In the genomic region with DNA sequence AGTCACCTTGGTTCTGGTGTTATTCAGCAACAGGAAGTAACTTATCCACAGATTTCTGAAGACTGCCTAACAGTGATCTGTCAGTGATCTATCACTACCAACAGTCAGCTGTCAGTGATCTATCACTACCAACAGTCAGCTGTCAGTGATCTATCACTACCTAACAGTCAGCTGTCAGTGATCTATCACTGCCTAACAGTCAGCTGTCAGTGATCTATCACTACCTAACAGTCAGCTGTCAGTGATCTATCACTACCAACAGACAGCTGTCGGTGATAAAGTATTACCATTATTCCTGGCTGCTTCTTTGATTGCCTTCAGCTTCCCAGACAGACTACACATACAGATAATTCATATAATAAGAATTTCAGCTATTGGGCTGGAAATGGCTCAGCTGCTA, we compare ENCODE assay signal across 21 mouse cellular contexts. TPM values are rescaled to one million over a fixed set of nuclear protein-coding genes. Genes with fewer than 3 reads are reported as not detected.
"Had no signal": no experiment of that assay in that cellular context is flagged by ENCODE, and none has a peak within 500 bp of the region (broad histone marks: within the 10 kb centered on the region; RNA-seq: fewer than 3 reads in every experiment).

No protein-coding gene starts in this region.

- H3K9me3 ChIP-seq: liver, embryonic 12.5 days; lung, embryonic 15.5 days; midbrain, embryonic 13.5 days; midbrain, embryonic 15.5 days; neural tube, embryonic 13.5 days; neural tube, embryonic 15.5 days; stomach, embryonic 15.5 days had no signal

- DNase-seq: lung, adult 18-20 months; lung, postnatal 14 days; lung, postnatal 4 days; right cerebral cortex, postnatal 25 days; right cerebral cortex, postnatal 4 days; thymus, adult 2 months; thymus, postnatal 14 days; thymus, postnatal 36 days had no signal

- H3K4me1 ChIP-seq: lung, embryonic 15.5 days; midbrain, embryonic 13.5 days; midbrain, embryonic 15.5 days; neural tube, embryonic 13.5 days; neural tube, embryonic 15.5 days; stomach, embryonic 15.5 days had no signal

- H3K36me3 ChIP-seq: liver, embryonic 12.5 days; lung, embryonic 15.5 days; midbrain, embryonic 13.5 days; midbrain, embryonic 15.5 days; neural tube, embryonic 13.5 days; neural tube, embryonic 15.5 days; stomach, embryonic 15.5 days had no signal

- ATAC-seq: liver, embryonic 12.5 days; lung, postnatal 0 days; midbrain, embryonic 13.5 days; midbrain, embryonic 15.5 days had no signal

- H3K4me2 ChIP-seq: liver, embryonic 12.5 days; lung, embryonic 15.5 days; midbrain, embryonic 11.5 days; midbrain, embryonic 13.5 days; midbrain, embryonic 15.5 days; neural tube, embryonic 13.5 days; neural tube, embryonic 15.5 days; stomach, embryonic 15.5 days had no signal

- H3K4me3 ChIP-seq: liver, embryonic 12.5 days; lung, embryonic 15.5 days; midbrain, embryonic 13.5 days; midbrain, embryonic 15.5 days; neural tube, embryonic 13.5 days; neural tube, embryonic 15.5 days; stomach, embryonic 15.5 days had no signal

- H3K27ac ChIP-seq: liver, embryonic 12.5 days; liver, embryonic 14.5 days; lung, embryonic 15.5 days; midbrain, embryonic 13.5 days; midbrain, embryonic 15.5 days; neural tube, embryonic 13.5 days; neural tube, embryonic 15.5 days; stomach, embryonic 15.5 days; stomach, postnatal 0 days had no signal

- H3K9ac ChIP-seq: liver, embryonic 12.5 days; liver, embryonic 14.5 days; lung, embryonic 15.5 days; midbrain, embryonic 13.5 days; midbrain, embryonic 15.5 days; neural tube, embryonic 13.5 days; neural tube, embryonic 15.5 days; stomach, embryonic 15.5 days had no signal

- H3K27me3 ChIP-seq: liver, embryonic 12.5 days; lung, embryonic 15.5 days; midbrain, embryonic 13.5 days; midbrain, embryonic 15.5 days; neural tube, embryonic 13.5 days; neural tube, embryonic 15.5 days; stomach, embryonic 15.5 days had no signal

RNA-seq across cellular contexts. Expression of a gene that starts 19.2 kb away (rescaled TPM):
- total RNA-seq: megakaryocyte, adult 5-6 weeks; monocyte, adult 5-6 weeks had no signal
